Mouse (Mus musculus) intestine, embryonic 16.5 days (tissue): ENCODE results near the gene Trio. TPM values are rescaled to one million over a fixed set of nuclear protein-coding genes. Genes with fewer than 3 reads are reported as not detected.

Source experiments
- ATAC-seq: fragments of 200-750 bp; cut with Nextera tagmentation; 2 replicates; pipeline ENCODE4 v1.8.0; 2017; ENCODE audit warnings: moderate TSS enrichment, moderate library complexity
- H3K27ac ChIP-seq: fragments of 300-500 bp; sonication (generic); 2 replicates; pipeline ENCODE4 v1.5.1; 2014; ENCODE audit warnings: mild to moderate bottlenecking, low read length
- H3K27me3 ChIP-seq: fragments of 300-500 bp; sonication (generic); replicated peaks from 2 replicates; pipeline ENCODE4 v1.6.1; 2014; ENCODE audit warnings: low read length, control low read depth, mixed read lengths; ENCODE audit not compliant: control insufficient read depth, insufficient read depth
- H3K36me3 ChIP-seq: fragments of 300-500 bp; sonication (generic); 2 replicates; pipeline ENCODE4 v1.6.1; 2014; ENCODE audit warnings: low read length, control low read depth; ENCODE audit not compliant: control insufficient read depth, insufficient read depth
- H3K4me1 ChIP-seq: fragments of 300-500 bp; sonication (generic); 2 replicates; pipeline ENCODE4 v1.6.1; 2014; ENCODE audit warnings: low read length, control low read depth, mixed read lengths; ENCODE audit not compliant: control insufficient read depth, insufficient read depth
- H3K4me2 ChIP-seq: fragments of 300-500 bp; sonication (generic); 2 replicates; pipeline ENCODE4 v1.6.1; 2014; ENCODE audit warnings: low read depth, low read length, control low read depth
- H3K4me3 ChIP-seq: fragments of 300-500 bp; sonication (generic); 2 replicates; pipeline ENCODE4 v1.5.1; 2014; ENCODE audit warnings: mild to moderate bottlenecking, low read length
- H3K9ac ChIP-seq: fragments of 300-500 bp; sonication (generic); 2 replicates; pipeline ENCODE4 v1.6.1; 2014; ENCODE audit warnings: low read depth, low read length
- H3K9me3 ChIP-seq: fragments of 300-500 bp; sonication (generic); 2 replicates; pipeline ENCODE4 v1.6.1; 2016; ENCODE audit warnings: low read length, control low read depth; ENCODE audit not compliant: control insufficient read depth
- WGBS: fragments of 180-500 bp; shearing (Covaris S2); extraction: QIAGEN DNeasy Blood & Tissue Kit; methylation state at CpG from one replicate; pipeline ENCODE4 v1.1.7; 2014; 5-methylcytosine and 5-hydroxymethylcytosine counted together
- polyA plus RNA-seq: library from polyadenylated mRNA; unstranded; fragments of >200 nt; fragmentation: Nextera tagmentation; extraction: Ambion mirVana; gene quantifications from 2 replicates; pipeline ENCODE4 v1.2.1, GENCODE M21; 2015

Gene Trio
- polyA plus RNA-seq, 1 experiment from 2014 or later: 13.4 TPM

DNA sequence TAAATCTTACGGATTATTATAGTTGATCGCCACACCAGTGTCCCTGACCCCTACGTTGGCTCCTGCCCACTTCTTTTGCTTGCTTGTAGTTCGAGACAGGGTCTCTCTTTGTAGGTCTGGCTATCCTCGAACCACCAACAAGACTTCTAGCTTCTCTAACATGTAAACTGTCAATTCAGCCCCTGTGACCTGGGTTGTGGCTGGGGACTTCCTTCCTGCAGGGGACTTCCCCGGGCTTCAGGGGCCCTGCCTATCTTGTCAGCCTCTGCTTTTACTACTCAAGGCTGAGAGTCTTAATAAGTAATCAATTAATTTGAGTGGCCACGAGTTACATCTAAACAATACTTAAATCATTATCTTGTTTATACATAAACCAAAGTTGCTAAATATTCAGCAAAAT, 99.2 kb downstream of the Trio start:
- Histone ChIP-seq H3K36me3 (no peaks in the 10 kb centered on the region), H3K9ac (no peak overlapping the region), H3K27me3 (no peaks in the 10 kb centered on the region), H3K4me3 (no peak overlapping the region), H3K9me3 (no peaks in the 10 kb centered on the region), H3K4me1 (peaks cover 37% of the 10 kb centered on the region), H3K4me2 (no peak overlapping the region), H3K27ac (no peak overlapping the region)
- no peak for ATAC-seq
- WGBS: 53% methylated on average over 7 of the region's 7 CpGs

DNA sequence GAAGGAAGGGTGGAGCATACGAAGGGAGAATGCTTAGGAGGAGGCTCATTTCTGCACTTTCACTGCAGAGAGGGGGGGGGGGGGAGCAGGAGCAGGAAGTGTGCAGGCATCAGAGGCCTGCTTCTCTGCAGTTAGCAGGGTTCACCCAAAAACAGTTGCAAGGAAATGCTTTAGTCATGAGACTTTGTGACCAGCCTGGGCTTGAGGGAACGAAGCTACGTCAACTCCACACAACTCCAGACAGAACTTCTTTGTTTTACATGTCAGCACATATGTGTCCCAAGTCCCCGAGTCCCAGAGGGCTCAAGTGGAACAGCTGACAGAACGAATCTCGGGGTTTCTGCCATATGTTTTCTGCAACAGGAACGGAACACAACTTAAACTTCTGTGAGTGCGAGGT, 99.8 kb downstream of the Trio start:
- 53% methylated on average over 8 of the region's 8 CpGs for WGBS
- H3K9ac ChIP-seq: no peak overlapping the region
- H3K27me3 ChIP-seq: no peaks in the 10 kb centered on the region
- no peak overlapping the region for H3K27ac ChIP-seq
- no peak for ATAC-seq
- no peaks in the 10 kb centered on the region for H3K9me3 ChIP-seq
- H3K36me3 ChIP-seq: no peaks in the 10 kb centered on the region
- H3K4me1 ChIP-seq: peaks cover 37% of the 10 kb centered on the region
- no peak overlapping the region for H3K4me3 ChIP-seq
- no peak overlapping the region for H3K4me2 ChIP-seq

DNA sequence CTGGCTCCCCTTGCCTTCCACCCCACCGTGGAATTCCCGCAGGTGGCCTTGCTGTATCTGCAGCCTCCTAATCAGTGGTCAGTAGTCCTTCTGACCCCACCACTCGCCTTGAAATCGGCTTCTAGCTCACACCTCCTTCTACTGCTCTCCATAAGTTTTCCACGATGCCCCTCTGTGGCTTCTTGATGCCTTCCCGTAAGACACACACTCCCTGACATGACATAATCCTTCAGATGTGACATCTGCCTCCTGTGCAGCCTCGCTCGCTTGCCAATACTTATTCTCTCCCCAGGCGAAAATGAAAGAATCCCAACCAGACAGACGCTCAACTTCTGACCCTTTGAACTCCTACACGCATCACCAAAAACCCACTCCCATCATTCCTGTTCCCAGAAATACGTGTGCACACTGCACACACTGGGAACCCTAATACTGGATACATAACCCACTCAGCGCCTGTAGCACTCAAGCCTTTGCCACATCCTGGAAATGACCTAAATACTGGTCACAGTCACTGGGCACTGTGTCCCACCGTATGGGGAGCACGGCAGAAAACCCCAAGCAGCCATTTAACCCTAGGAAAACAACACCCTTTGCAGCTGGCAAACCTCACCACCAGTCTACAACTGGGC, 100.5 kb downstream of the Trio start:
- Histone ChIP-seq H3K9ac (no peak overlapping the region), H3K4me1 (peaks cover 37% of the 10 kb centered on the region), H3K27ac (no peak overlapping the region), H3K4me2 (no peak overlapping the region), H3K9me3 (no peaks in the 10 kb centered on the region), H3K27me3 (no peaks in the 10 kb centered on the region), H3K4me3 (no peak overlapping the region), H3K36me3 (no peaks in the 10 kb centered on the region)
- no peak for ATAC-seq
- WGBS: 49% methylated on average over 15 of the region's 15 CpGs

DNA sequence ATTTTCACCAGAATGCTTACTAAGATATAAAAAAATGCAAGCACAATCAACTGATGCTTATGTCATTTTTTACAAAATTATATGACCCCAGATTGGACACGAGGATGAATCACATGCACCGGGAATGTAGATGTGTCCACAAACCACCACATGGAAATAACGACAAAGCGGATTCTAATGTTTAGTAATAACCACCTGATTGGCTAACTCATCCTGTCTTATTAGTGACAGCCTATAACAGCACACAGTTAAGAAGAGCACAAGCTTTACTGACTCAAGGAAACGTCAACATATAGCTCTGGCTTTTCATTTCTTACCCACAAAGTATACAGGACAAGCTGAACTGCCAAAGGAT, 101.7 kb downstream of the Trio start:
- Histone ChIP-seq H3K9ac (no peak overlapping the region), H3K4me3 (no peak overlapping the region), H3K36me3 (no peaks in the 10 kb centered on the region), H3K4me1 (peaks cover 37% of the 10 kb centered on the region), H3K27ac (no peak overlapping the region), H3K4me2 (peak overlapping the region; percentile 54), H3K9me3 (no peaks in the 10 kb centered on the region), H3K27me3 (no peaks in the 10 kb centered on the region)
- 17% methylated on average over 5 of the region's 5 CpGs for whole genome bisulfite sequencing
- no peak for ATAC-seq

DNA sequence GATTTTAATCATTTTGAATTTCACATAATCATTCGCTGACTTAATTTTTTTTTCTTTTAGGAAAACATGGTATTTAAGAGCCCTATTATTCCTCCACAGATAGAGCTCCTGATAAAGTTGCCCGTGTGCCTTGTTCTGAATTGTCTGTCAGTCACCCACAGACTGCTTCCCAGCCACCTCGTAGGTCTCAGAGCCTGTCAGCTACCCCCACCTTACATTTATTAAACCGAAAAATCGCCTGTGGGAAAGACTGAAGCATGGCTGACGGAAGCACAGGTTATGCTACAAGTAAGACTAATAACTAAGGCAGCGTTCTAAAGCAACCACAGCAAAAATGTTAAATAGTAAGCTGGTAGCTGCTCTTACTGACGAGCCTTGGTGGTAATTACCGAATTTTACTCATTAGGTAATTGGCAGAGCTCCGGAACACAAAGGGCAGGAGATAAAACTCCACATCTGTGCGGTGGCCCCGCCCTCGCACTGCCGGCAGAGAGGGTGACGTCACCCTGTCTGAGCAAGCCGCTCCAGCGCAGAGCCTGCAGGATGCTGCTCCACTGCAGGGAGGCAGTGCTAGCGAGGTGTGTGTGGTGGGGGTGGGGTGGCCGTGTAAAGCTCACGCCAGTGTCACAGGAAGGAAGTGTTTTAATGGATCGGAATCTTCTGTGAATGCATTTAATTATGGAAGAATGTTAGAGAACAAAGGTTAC, 102.2 kb downstream of the Trio start:
- peak; percentile 91 for ATAC-seq
- no peak overlapping the region for H3K27ac ChIP-seq
- peak overlapping the region; percentile 54 for H3K4me2 ChIP-seq
- no peaks in the 10 kb centered on the region for H3K27me3 ChIP-seq
- no peaks in the 10 kb centered on the region for H3K9me3 ChIP-seq
- no peak overlapping the region for H3K9ac ChIP-seq
- peaks cover 37% of the 10 kb centered on the region for H3K4me1 ChIP-seq
- H3K36me3 ChIP-seq: no peaks in the 10 kb centered on the region
- WGBS: 7% methylated on average over 21 of the region's 21 CpGs
- peak overlapping the region; percentile 35 for H3K4me3 ChIP-seq

DNA sequence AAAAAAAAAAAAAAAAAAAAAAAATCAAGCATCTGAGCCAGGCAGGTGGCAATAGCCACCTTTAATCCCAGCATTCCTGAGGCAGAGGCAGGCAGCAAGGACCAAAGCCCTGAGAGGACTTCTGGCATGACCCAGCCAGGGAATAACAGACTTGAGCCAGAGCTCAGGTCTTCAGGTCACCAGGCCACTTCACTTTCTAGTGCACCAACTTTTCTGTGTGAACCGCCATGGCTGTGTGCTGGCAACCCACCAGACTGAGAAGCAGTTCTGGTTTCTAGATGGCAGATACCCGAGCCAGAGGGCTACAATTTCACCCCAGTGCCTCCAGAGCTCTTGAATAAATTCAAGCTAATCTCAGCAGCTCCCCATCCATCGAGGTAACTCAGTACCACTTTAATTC, 104.9 kb downstream of the Trio start:
- no peaks in the 10 kb centered on the region for H3K27me3 ChIP-seq
- 67% methylated on average over 3 of the region's 3 CpGs for WGBS
- no peak for ATAC-seq
- no peaks in the 10 kb centered on the region for H3K9me3 ChIP-seq
- H3K9ac ChIP-seq: no peak overlapping the region
- no peak overlapping the region for H3K27ac ChIP-seq
- H3K4me1 ChIP-seq: peaks cover 22% of the 10 kb centered on the region
- no peak overlapping the region for H3K4me3 ChIP-seq
- no peak overlapping the region for H3K4me2 ChIP-seq
- H3K36me3 ChIP-seq: no peaks in the 10 kb centered on the region

DNA sequence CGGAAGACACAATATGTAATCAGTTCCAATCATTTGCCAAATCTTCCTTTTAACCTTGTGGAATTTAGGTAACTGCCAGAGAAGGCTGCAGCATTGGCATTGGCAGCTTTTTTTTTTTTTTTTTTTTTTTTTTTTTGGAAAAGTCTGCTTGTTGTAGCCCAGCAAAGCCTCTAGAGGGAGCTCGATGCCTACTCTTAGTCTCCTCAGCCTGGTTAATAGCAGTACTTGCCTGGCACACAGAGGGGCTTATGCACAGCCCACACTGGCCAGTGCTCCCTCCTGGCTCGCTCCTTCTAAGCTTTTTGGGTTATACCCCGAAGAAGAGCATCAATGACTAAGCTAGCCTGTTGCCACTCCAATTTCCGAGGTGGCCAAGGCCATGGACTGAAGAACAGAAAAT, 106.1 kb downstream of the Trio start:
- Histone ChIP-seq H3K9ac (no peak overlapping the region), H3K4me1 (peaks cover 16% of the 10 kb centered on the region; the same call in 1 of the 2 replicates), H3K36me3 (no peaks in the 10 kb centered on the region), H3K4me3 (no peak overlapping the region), H3K9me3 (no peaks in the 10 kb centered on the region), H3K4me2 (no peak overlapping the region), H3K27me3 (no peaks in the 10 kb centered on the region), H3K27ac (no peak overlapping the region)
- peak; percentile 42; the same call in 1 of the 2 replicates for ATAC-seq
- WGBS: 14% methylated on average over 5 of the region's 5 CpGs

DNA sequence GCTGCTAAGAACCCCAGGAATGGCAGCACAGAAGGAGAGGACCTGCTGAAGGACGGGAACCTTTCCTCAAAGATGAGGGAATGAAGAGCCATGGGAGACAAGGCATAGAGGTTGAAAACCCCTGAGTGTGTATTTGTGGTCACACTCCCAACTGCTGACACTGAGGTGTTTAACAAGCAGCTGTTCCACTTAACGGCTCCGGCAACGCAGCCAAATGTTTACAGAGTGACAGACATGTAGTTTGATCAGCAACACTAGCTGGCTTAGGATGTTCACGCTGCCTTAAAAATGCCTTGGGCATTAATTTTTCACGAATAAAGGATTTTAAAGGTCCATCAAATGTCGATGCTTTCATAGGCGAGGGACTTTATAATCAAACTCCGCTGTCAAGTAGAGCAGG, 106.8 kb downstream of the Trio start:
- Histone ChIP-seq H3K27me3 (no peaks in the 10 kb centered on the region), H3K36me3 (no peaks in the 10 kb centered on the region), H3K4me3 (no peak overlapping the region), H3K27ac (no peak overlapping the region), H3K4me2 (no peak overlapping the region), H3K4me1 (peaks cover 13% of the 10 kb centered on the region; the same call in 1 of the 2 replicates), H3K9ac (no peak overlapping the region), H3K9me3 (no peaks in the 10 kb centered on the region)
- 75% methylated on average over 9 of the region's 9 CpGs for WGBS
- ATAC-seq: no peak

DNA sequence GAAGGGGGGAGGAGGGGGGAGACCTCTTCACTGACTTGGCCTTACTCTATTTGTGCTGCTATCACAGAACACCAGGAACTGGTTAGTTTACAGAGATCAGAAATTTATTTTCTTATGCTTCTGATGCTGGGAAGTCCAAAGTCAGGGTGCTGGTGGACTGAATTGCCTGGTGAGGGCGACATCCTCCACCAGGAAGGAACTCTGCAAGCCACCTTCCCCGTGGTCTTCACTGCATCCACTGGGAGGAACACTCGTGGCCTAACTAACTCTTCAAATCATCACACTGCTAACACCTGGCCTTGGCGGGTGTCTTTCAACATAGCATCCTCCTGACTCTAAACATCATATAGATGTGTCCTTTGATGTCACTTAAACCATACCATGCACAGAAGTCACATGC, 109.4 kb downstream of the Trio start:
- Histone ChIP-seq H3K27me3 (no peaks in the 10 kb centered on the region), H3K9me3 (no peaks in the 10 kb centered on the region), H3K4me2 (no peak overlapping the region), H3K4me1 (no peaks in the 10 kb centered on the region), H3K27ac (no peak overlapping the region), H3K9ac (no peak overlapping the region), H3K4me3 (no peak overlapping the region), H3K36me3 (0 out of 2 replicates have a peak, but pooled peaks cover 2% of the 10 kb centered on the region)
- 58% methylated on average over 4 of the region's 4 CpGs for WGBS
- no peak for ATAC-seq
